Mouse (Mus musculus) layer of hippocampus, adult 18-20 months (tissue): ENCODE measurements around the gene S100pbp. TPM values are rescaled to one million over a fixed set of nuclear protein-coding genes. Genes with fewer than 3 reads are reported as not detected.

Experiments
- DNase-seq, 2 experiments: peaks; one replicate each; pipeline ENCODE4 v3.0.0; 2022; ENCODE audit warnings: low spot score in 2 of 2
- total RNA-seq, 2 experiments: library from RNA; stranded (reverse); gene quantifications; 2 replicates each; pipeline ENCODE4 v1.2.3; 2021

Gene S100pbp
- total RNA-seq, 2 experiments from 2014 or later, result 32.6 to 35.4 TPM

DNA sequence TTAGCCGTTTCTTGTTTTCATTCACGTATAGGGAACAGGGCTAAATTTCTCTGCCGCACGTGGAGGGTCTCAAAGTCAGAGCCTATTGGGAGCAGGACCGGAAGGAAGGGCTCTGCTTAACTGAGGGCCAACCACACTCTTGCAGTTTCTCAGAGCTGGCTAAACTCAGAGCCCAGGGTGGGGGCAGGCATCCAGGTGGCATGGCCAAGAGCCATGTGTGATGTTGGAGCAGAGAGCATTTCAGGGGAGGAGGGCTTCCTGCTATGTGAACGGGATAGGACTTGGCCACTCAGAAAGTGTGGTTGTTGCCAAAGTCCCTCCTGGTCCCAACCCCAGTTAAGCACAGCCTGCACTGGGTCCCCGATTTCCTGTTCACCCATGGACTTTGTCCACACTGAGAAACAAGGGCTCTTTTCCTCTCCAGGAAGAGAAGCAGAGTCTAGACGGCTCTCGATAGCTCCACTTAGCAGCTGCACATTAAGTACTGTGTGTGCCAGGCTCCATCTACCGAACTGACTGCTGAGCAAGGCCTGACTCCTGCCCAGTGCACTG, 82.1 kb downstream of the S100pbp start:
- no peak for DNase-seq

DNA sequence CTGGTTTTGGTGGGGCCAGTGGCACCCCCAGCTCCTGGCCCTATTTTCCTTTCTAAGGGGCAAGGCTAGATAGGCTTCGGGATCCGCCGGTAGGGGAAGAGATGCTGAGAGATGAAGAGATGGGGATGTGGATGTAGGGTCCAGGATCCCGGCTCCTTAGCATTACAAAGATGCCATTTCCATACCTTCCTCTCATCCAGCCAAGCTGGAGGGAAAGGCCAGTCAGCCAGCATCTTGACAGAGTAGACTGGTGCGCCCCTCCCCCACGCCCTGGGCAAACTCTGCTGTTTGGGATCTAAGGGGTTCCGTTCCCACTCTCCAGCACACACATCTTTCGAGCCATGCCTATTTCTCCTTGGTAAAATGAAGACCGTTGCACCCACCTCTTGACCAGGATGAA, 83.5 kb downstream of the S100pbp start:
- DNase-seq, result no peak

DNA sequence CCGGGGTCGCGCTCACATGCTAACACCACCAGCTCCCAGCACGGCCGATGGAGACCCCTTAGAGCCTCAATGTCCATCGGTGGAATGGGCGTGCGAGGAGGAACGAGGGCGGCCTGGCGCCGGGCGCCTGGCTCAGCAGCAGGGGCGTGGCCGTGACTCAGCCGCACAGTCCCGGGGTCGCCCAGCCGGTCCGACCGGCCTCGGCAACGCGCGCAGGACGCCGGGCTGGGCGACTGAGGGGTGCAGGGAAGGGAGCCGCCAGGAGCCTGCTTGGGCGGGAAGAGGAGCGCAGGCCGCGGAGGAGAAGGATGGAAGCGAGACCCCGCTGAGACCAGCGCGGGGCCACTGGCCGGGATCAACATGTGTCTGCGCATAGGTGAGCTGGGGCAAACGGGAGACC, 84.2 kb downstream of the S100pbp start, which contains the start of gene Tmem54:
TSS of gene Tmem54 (plus strand) at position 193 of the 400 bp plus-strand sequence.
- no peak for DNase-seq

DNA sequence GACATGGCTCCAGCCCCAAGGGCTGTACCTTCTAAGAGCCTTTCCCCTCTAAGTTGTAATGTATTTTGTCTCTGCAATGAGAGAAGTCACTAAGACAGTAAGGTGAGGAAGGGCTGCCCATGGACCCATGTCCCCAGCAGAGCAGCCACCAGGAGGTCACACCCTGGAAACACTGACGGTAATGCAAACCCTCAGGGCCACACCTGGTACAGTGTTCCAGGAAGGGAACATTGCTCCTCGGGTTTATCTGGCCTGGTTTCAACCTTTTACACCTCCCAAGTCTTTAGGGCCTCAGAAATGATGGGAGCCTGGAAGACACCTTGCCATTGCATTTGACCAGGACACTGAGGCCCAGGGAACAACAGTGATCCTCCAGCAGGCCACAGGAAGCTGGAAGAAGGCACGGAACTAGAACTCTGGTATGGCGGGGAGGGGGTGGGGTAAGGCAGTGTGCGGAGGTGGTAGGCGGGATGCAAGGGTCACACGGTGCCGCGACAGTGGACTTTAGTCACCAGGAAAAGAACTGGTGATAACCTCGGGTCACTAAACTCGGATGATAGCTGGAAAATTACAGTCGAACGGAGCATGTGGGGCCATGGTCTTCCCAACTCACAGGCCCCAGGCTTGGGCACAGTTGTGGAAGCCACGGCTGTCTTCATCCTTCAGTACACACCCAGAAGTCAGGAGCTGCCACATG, 87.2 kb downstream of the S100pbp start:
- DNase-seq, result no peak

Other genes with a start within 250 kb of the S100pbp start
- gene Azin2, start 227.3 kb downstream of the S100pbp start, total RNA-seq, result 10 to 100 TPM; 38.9 to 41.7 TPM
- gene Ak2, start 197.8 kb downstream of the S100pbp start, total RNA-seq, result 10 to 100 TPM; 24.9 TPM
- gene Rnf19b, start 131.5 kb downstream of the S100pbp start, total RNA-seq, result 10 to 100 TPM; 43.5 to 46.4 TPM
- gene Tmem54, start 84.2 kb downstream of the S100pbp start, total RNA-seq, result not detected
- 1,000 to 10,000 TPM; 2,309 to 2,704 TPM for gene Hpca, start 67.7 kb downstream of the S100pbp start, total RNA-seq
- 10 to 100 TPM; 75.5 to 84.2 TPM for gene Fndc5, start 52.7 kb downstream of the S100pbp start, total RNA-seq
- gene Yars, start within 50 bp of the S100pbp start, total RNA-seq, result 10 to 100 TPM; 78.5 to 81.1 TPM
- 1 to 10 TPM; 6.4 to 7.5 TPM for gene C77080, start 71.7 kb upstream of the S100pbp start, total RNA-seq
- gene Sync, start 97.9 kb upstream of the S100pbp start, total RNA-seq, result under 1 TPM; 0.99 TPM
- gene Rbbp4, start 145.6 kb upstream of the S100pbp start, total RNA-seq, result 100 to 1,000 TPM; 124 to 134 TPM
- 10 to 100 TPM; 27.4 to 31.6 TPM for gene Zbtb8os, start 146.0 kb upstream of the S100pbp start, total RNA-seq
- gene Zbtb8a, start 188.4 kb upstream of the S100pbp start, total RNA-seq, result 1 to 10 TPM; 3.2 to 3.5 TPM